Mouse (Mus musculus) frontal cortex, postnatal 25 days (tissue): ENCODE data around the gene Gm4788.
"Not testable (repeated sequence)": the region's sequence is repeated elsewhere in the genome, so short reads cannot be mapped to it uniquely, and the experiment has no call there.

Experiments
- DNase-seq, 2 experiments: peaks; one replicate each; pipeline ENCODE4 v3.0.0; 2022; ENCODE audit warnings: low spot score in 2 of 2

The Gm4788 gene

GRCm38 (mm10) chr1:139781143-139781542 lies at the start of gene Gm4788:
Gm4788 (minus strand) TSS chr1:139781243.
- DNase-seq = no peak

GRCm38 (mm10) chr1:139808594-139808993 lies 27.6 kb upstream of the Gm4788 start:
- DNase-seq = no peak

- not testable (repeated sequence) for DNase-seq
These were observed 11.1 kb downstream of the Gm4788 start for GRCm38 (mm10) chr1:139769913-139770312.

GRCm38 (mm10) chr1:139716681-139717080 lies 64.4 kb downstream of the Gm4788 start:
- not testable (repeated sequence) for DNase-seq

DNA sequence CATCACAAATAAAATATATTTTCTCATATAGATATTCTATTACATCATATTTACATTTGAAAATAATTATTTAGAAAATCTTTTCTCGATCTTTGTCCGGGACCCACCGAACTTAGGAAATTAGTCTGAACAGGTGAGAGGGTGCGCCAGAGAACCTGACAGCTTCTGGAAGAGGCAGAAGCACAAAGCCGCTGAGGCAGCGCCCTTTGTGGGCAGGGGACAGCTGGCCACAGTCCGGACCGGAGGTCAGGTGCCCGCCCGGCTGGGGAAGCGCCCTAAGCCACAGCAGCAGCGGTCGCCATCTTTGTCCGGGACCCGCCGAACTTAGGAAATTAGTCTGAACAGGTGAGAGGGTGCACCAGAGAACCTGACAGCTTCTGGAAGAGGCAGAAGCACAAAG lies 64.8 kb downstream of the Gm4788 start:
- DNase-seq = not testable (repeated sequence)

- DNase-seq = not testable (repeated sequence)
These were observed 131.1 kb downstream of the Gm4788 start for GRCm38 (mm10) chr1:139649921-139650320.
